Mouse (Mus musculus) embryonic fibroblast, embryonic 13.5 days (primary cell): ENCODE measurements at regions not wholly inside any gene's neighbourhood (a gene's known extent, or its start where the extent isn't known, plus 50 kb on each side); places are given as distances from the start of the nearest gene placed in this dataset.

Experiments used
- CTCF ChIP-seq: IDR thresholded peaks from 2 replicates; pipeline ENCODE4 v1.5.1; 2011; ENCODE audit warnings: mild to moderate bottlenecking, control low read depth, low read length, moderate library complexity, borderline replicate concordance; ENCODE audit not compliant: insufficient read depth
- POLR2A ChIP-seq: IDR thresholded peaks from 2 replicates; pipeline ENCODE4 v1.6.1; 2011; ENCODE audit warnings: low read depth, mild to moderate bottlenecking, control low read depth, low read length, moderate library complexity

GRCm38 (mm10) chr2:147942591-147942990 lies 104.2 kb downstream of the Foxa2 start:
- TF ChIP-seq POLR2A (no peak), CTCF (no peak)
